ENCODE assay signal across 27 mouse cellular contexts in genomic region chr7:75500164-75500563, GRCm38 (mm10). TPM values are rescaled to one million over a fixed set of nuclear protein-coding genes. Genes with fewer than 3 reads are reported as not detected.
A peak's percentile ranks its signal among the peaks of the same experiment; 100 is the strongest.
DNase-seq lines count a peak whose midpoint lies in the region; ATAC-seq and TF ChIP-seq lines count a peak whose summit lies in the region.
"Had no signal": no experiment of that assay in that cellular context is flagged by ENCODE, and none has a peak within 500 bp of the region (broad histone marks: within the 10 kb centered on the region; RNA-seq: fewer than 3 reads in every experiment).

No protein-coding gene starts in this region.

- TF ChIP-seq POLR2A in CH12.LX (IDR thresholded peaks at IDR 0.05; ENCODE audit: low read depth, low read length), result no peak

- in situ Hi-C loops in CH12.LX (cut with MboI; ENCODE audit: low pct_ligation_motif_present, low pct_unique_long_range_greater_than_20kb, low sequenced_read_pairs), result loop anchor here (10.0 kb wide), 1 partner anchor 55 kb away; no protein-coding TSS in a partner anchor

- no peaks in the 10 kb centered on the region for H3K9me3 ChIP-seq in heart, embryonic 14.5 days (ENCODE audit: control insufficient read depth, low read length)
- no peaks in the 10 kb centered on the region for H3K9me3 ChIP-seq in kidney, embryonic 15.5 days (replicated peaks)
- no peaks in the 10 kb centered on the region for H3K9me3 ChIP-seq in CH12.LX (replicated peaks; ENCODE audit: low read length)
- H3K9me3 ChIP-seq: forebrain, embryonic 13.5 days; limb, embryonic 10.5 days; limb, embryonic 15.5 days; megakaryocyte, embryonic 14.5 days; midbrain, embryonic 13.5 days; neural tube, embryonic 13.5 days had no signal

- dilution Hi-C loops in CH12.LX (cut with MboI; ENCODE audit: extremely low pct_ligation_motif_present, extremely low pct_unique_long_range_greater_than_20kb, low sequenced_read_pairs), result no loop called here

- no peak for TF ChIP-seq CTCF in CH12.LX (conservative IDR thresholded peaks at IDR 0.05 in 1 of 2, IDR thresholded peaks at IDR 0.05 in 1 of 2; ENCODE audit: low read depth in 2 of 2, low read length in 2 of 2)

- peaks cover 4% of the 10 kb centered on the region for H3K79me2 ChIP-seq in CH12.LX (replicated peaks; ENCODE audit: control insufficient read depth, extremely low read depth, insufficient read depth, poor library complexity, severe bottlenecking)

- no peak overlapping the region for H3K4me3 ChIP-seq in heart, embryonic 14.5 days (ENCODE audit: control insufficient read depth in 1 of 2, insufficient read depth in 1 of 2, low read depth in 1 of 2, low read length in 2 of 2)
- no peak overlapping the region for H3K4me3 ChIP-seq in kidney, embryonic 15.5 days (replicated peaks)
- no peak overlapping the region for H3K4me3 ChIP-seq in CH12.LX (replicated peaks in 1 of 3; ENCODE audit: low read depth in 2 of 3, low read length in 2 of 3, poor library complexity in 1 of 3)
- H3K4me3 ChIP-seq: forebrain, embryonic 13.5 days; limb, embryonic 10.5 days; limb, embryonic 15.5 days; megakaryocyte, embryonic 14.5 days; midbrain, embryonic 13.5 days; neural tube, embryonic 13.5 days had no signal

- WGBS in heart, embryonic 14.5 days, result 43% methylated on average over 4 of the region's 4 CpGs
- WGBS in kidney, embryonic 15.5 days, result 78% methylated on average over 4 of the region's 4 CpGs

- no peak for DNase-seq in heart, adult 8-10 months (ENCODE audit: low spot score)
- DNase-seq in kidney, postnatal 10 days, result no peak
- DNase-seq in CH12.LX (ENCODE audit: extremely low read depth), result no peak
- DNase-seq in cerebellum, adult 8-10 months, result no peak
- DNase-seq: adrenal gland, adult 2 months; adrenal gland, postnatal 36 days; cerebellum, adult 2 months; cerebellum, postnatal 25 days; gastrocnemius, postnatal 14 days; kidney, adult 18-20 months; layer of hippocampus, adult 9-11 months; lung, postnatal 36 days; right cerebral cortex, postnatal 4 days; thymus, adult 18-20 months; thymus, postnatal 36 days had no signal

- H3K27ac ChIP-seq in heart, embryonic 14.5 days (replicated peaks in 1 of 2; ENCODE audit: control insufficient read depth in 1 of 2, insufficient read depth in 1 of 2, low read depth in 2 of 2, low read length in 2 of 2), result peak overlapping the region in 1 of 2 experiments; percentile 29; a peak in 1 of 4 replicates
- H3K27ac ChIP-seq in kidney, embryonic 15.5 days, result peak overlapping the region; percentile 20
- H3K27ac ChIP-seq in CH12.LX (ENCODE audit: insufficient read depth, low read depth), result no peak overlapping the region
- H3K27ac ChIP-seq: forebrain, embryonic 13.5 days; hindbrain, embryonic 14.5 days; limb, embryonic 10.5 days; limb, embryonic 15.5 days; midbrain, embryonic 13.5 days; neural tube, embryonic 13.5 days; stomach, postnatal 0 days had no signal

- no peak for TF ChIP-seq RAD21 in CH12.LX (IDR thresholded peaks at IDR 0.05; ENCODE audit: low read depth, low read length)

- TF ChIP-seq EP300 in CH12.LX (IDR thresholded peaks at IDR 0.05; ENCODE audit: low read length), result no peak

- H3K9ac ChIP-seq in heart, embryonic 14.5 days (ENCODE audit: low read length), result no peak overlapping the region
- H3K9ac ChIP-seq in kidney, embryonic 15.5 days, result no peak overlapping the region
- H3K9ac ChIP-seq in CH12.LX (ENCODE audit: insufficient read depth, low read depth), result no peak overlapping the region
- H3K9ac ChIP-seq: forebrain, embryonic 13.5 days; hindbrain, embryonic 14.5 days; limb, embryonic 15.5 days; midbrain, embryonic 13.5 days; neural tube, embryonic 13.5 days had no signal

- no peak for ATAC-seq in heart, embryonic 14.5 days (ENCODE audit: insufficient number of reproducible peaks, insufficient read depth, low FRiP score, low read depth)
- no peak for ATAC-seq in kidney, embryonic 15.5 days (replicated peaks; ENCODE audit: low FRiP score)
- peak; percentile 39; the same call in 1 of the 2 replicates for ATAC-seq in megakaryocyte progenitor cell, adult 5-6 weeks (replicated peaks; ENCODE audit: poor library complexity)
- ATAC-seq: activated CD4-positive, CD25-positive, alpha-beta regulatory T cell, adult 4 months; forebrain, embryonic 13.5 days; midbrain, embryonic 13.5 days had no signal

- peaks cover 6 to 36% of the 10 kb centered on the region in 2 experiments for H3K4me1 ChIP-seq in heart, embryonic 14.5 days (ENCODE audit: control insufficient read depth in 2 of 2, insufficient read depth in 2 of 2, low read length in 2 of 2)
- peaks cover 47% of the 10 kb centered on the region for H3K4me1 ChIP-seq in kidney, embryonic 15.5 days
- peaks cover 15 to 41% of the 10 kb centered on the region in 2 experiments; a peak in 3 of 4 replicates for H3K4me1 ChIP-seq in CH12.LX (ENCODE audit: control insufficient read depth in 1 of 2, insufficient read depth in 2 of 2)
- H3K4me1 ChIP-seq: midbrain, embryonic 13.5 days had no signal

- H3K36me3 ChIP-seq in heart, embryonic 14.5 days (ENCODE audit: control insufficient read depth, insufficient read depth, low read length), result no peaks in the 10 kb centered on the region
- H3K36me3 ChIP-seq in kidney, embryonic 15.5 days, result no peaks in the 10 kb centered on the region
- H3K36me3 ChIP-seq in CH12.LX (replicated peaks in 1 of 2; ENCODE audit: control insufficient read depth in 1 of 2, insufficient read depth in 1 of 2, low read length in 1 of 2), result peaks cover 0 to 2% of the 10 kb centered on the region in 2 experiments
- H3K36me3 ChIP-seq: limb, embryonic 10.5 days; limb, embryonic 15.5 days; midbrain, embryonic 13.5 days; neural tube, embryonic 13.5 days had no signal

- H3K4me2 ChIP-seq in heart, embryonic 14.5 days (ENCODE audit: low read length), result peak overlapping the region; percentile 2; the same call in 1 of the 2 replicates
- H3K4me2 ChIP-seq in kidney, embryonic 15.5 days, result no peak overlapping the region
- peak overlapping the region; percentile 50; the same call in 1 of the 2 replicates for H3K4me2 ChIP-seq in CH12.LX (ENCODE audit: insufficient read depth, low read depth, poor library complexity, severe bottlenecking)
- H3K4me2 ChIP-seq: forebrain, embryonic 13.5 days; hindbrain, embryonic 14.5 days; limb, embryonic 15.5 days; midbrain, embryonic 13.5 days; neural tube, embryonic 13.5 days had no signal

- no peaks in the 10 kb centered on the region for H3K27me3 ChIP-seq in heart, embryonic 14.5 days (ENCODE audit: control insufficient read depth, insufficient read depth, low read length)
- no peaks in the 10 kb centered on the region for H3K27me3 ChIP-seq in kidney, embryonic 15.5 days
- no peaks in the 10 kb centered on the region for H3K27me3 ChIP-seq in CH12.LX (replicated peaks)
- H3K27me3 ChIP-seq: forebrain, embryonic 13.5 days; limb, embryonic 15.5 days; megakaryocyte, embryonic 14.5 days; midbrain, embryonic 13.5 days; neural tube, embryonic 13.5 days had no signal

TF ChIP-seq in CH12.LX, 34 proteins besides CTCF, POLR2A, EP300 and RAD21:
- TF ChIP-seq BHLHE40 (IDR thresholded peaks at IDR 0.05; ENCODE audit: low read depth, low read length) (no peak), ETS1 (conservative IDR thresholded peaks at IDR 0.05; ENCODE audit: low read depth, low read length) (no peak), TBP (conservative IDR thresholded peaks at IDR 0.05; ENCODE audit: low read depth, low read length) (no peak), POLR2AphosphoS2 (IDR thresholded peaks at IDR 0.05; ENCODE audit: low read depth, low read length) (no peak), MAFK (IDR thresholded peaks at IDR 0.05; ENCODE audit: insufficient replicate concordance, low read length) (no peak), ZMIZ1 (IDR thresholded peaks at IDR 0.05; ENCODE audit: low read depth, low read length) (no peak), MAZ (IDR thresholded peaks at IDR 0.05; ENCODE audit: low read depth, low read length) (no peak), MEF2A (IDR thresholded peaks at IDR 0.05; ENCODE audit: borderline replicate concordance, low read depth, low read length) (no peak), KAT2A (IDR thresholded peaks at IDR 0.05; ENCODE audit: insufficient replicate concordance, low read length) (no peak), RCOR1 (conservative IDR thresholded peaks at IDR 0.05; ENCODE audit: low read depth, low read length) (no peak), JUND (conservative IDR thresholded peaks at IDR 0.05; ENCODE audit: low read depth, low read length) (no peak), CHD2 (IDR thresholded peaks at IDR 0.05; ENCODE audit: low read length) (no peak), GABPA (IDR thresholded peaks at IDR 0.05; ENCODE audit: insufficient replicate concordance, low read depth, low read length) (no peak), NRF1 (IDR thresholded peaks at IDR 0.05; ENCODE audit: low read depth, low read length) (no peak), PAX5 (IDR thresholded peaks at IDR 0.05; ENCODE audit: low read length) (no peak), MAX (IDR thresholded peaks at IDR 0.05; ENCODE audit: low read length) (no peak), CHD1 (IDR thresholded peaks at IDR 0.05; ENCODE audit: low read depth, low read length) (no peak), E2F4 (IDR thresholded peaks at IDR 0.05; ENCODE audit: insufficient replicate concordance, low read depth, low read length) (no peak)

RNA-seq across cellular contexts. Expression of gene Akap13, which starts 44.8 kb away (rescaled TPM):
- 54.9 and 69.5 TPM in 2 replicates for polyA plus RNA-seq in heart, embryonic 14.5 days (2014; fragmentation: Nextera tagmentation; extraction: Ambion mirVana)
- total RNA-seq in heart, adult 8-10 months (2022), result 10 to 100 TPM; 70.2 to 79.8 (median 75.9) TPM
- polyA plus RNA-seq in kidney, embryonic 15.5 days (2015; fragmentation: Nextera tagmentation; extraction: Ambion mirVana), result 46.1 and 49.7 TPM in 2 replicates
- total RNA-seq in CH12.LX (2012; rRNA removed), result 27.4 and 27.7 TPM in 2 replicates
- 10.2 and 11.4 TPM in 2 replicates for total RNA-seq in CH12.LX (2014; rRNA removed)
- 28.0 and 32.5 TPM in 2 replicates for polyA plus RNA-seq in CH12.LX (2012; ENCODE audit: insufficient read length, low read depth)
- 69.3 and 93.1 TPM in 2 replicates for total RNA-seq in megakaryocyte progenitor cell, adult 5-6 weeks (2015)
- 165 and 173 TPM in 2 replicates for total RNA-seq in megakaryocyte progenitor cell, adult 5-6 weeks (2017)
